Mouse (Mus musculus) midbrain, postnatal 0 days (tissue): ENCODE measurements around the gene Fndc11. TPM values are rescaled to one million over a fixed set of nuclear protein-coding genes. Genes with fewer than 3 reads are reported as not detected.
A peak's percentile ranks its signal among the peaks of the same experiment; 100 is the strongest.

Experiments
- ATAC-seq: fragments of 200-750 bp; cut with Nextera tagmentation; 2 replicates; pipeline ENCODE4 v1.8.0; 2017; ENCODE audit warnings: moderate number of reproducible peaks, mild to moderate bottlenecking, moderate TSS enrichment, moderate library complexity; ENCODE audit not compliant: low FRiP score
- DNase-seq: peaks from one replicate; pipeline ENCODE4 v3.0.0-alpha.2; 2015; ENCODE audit warnings: low spot score
- H3K27ac ChIP-seq: fragments of 300-500 bp; sonication (generic); 2 replicates; pipeline ENCODE4 v1.5.1; 2014; ENCODE audit warnings: low read depth, mild to moderate bottlenecking, low read length, mixed read lengths
- H3K27me3 ChIP-seq: fragments of 300-500 bp; sonication (generic); 2 replicates; pipeline ENCODE4 v1.6.1; 2014; ENCODE audit warnings: low read length, control low read depth, mixed read lengths; ENCODE audit not compliant: insufficient read depth
- H3K36me3 ChIP-seq: fragments of 300-500 bp; sonication (generic); 2 replicates; pipeline ENCODE4 v1.6.1; 2014; ENCODE audit warnings: low read length, control low read depth, mixed read lengths; ENCODE audit not compliant: insufficient read depth
- H3K4me1 ChIP-seq: fragments of 300-500 bp; sonication (generic); 2 replicates; pipeline ENCODE4 v1.6.1; 2014; ENCODE audit warnings: mild to moderate bottlenecking, control low read depth, antibody characterized with exemption, low read length, mixed read lengths; ENCODE audit not compliant: insufficient read depth
- H3K4me2 ChIP-seq: fragments of 300-500 bp; sonication (generic); 2 replicates; pipeline ENCODE4 v1.6.1; 2014; ENCODE audit warnings: low read depth, mild to moderate bottlenecking, low read length, mixed read lengths; ENCODE audit not compliant: poor library complexity, severe bottlenecking
- H3K4me3 ChIP-seq: fragments of 300-500 bp; sonication (generic); 2 replicates; pipeline ENCODE4 v1.5.1; 2014; ENCODE audit warnings: low read depth, mild to moderate bottlenecking, low read length, moderate library complexity
- H3K9ac ChIP-seq: fragments of 300-500 bp; sonication (generic); replicated peaks from 2 replicates; pipeline ENCODE4 v1.6.1; 2014; ENCODE audit warnings: mild to moderate bottlenecking, low read length, moderate library complexity, mixed read lengths; ENCODE audit not compliant: poor library complexity, severe bottlenecking
- H3K9me3 ChIP-seq: fragments of 300-500 bp; sonication (generic); 2 replicates; pipeline ENCODE4 v1.6.1; 2016; ENCODE audit warnings: low read length, control low read depth
- CTCF ChIP-seq: IDR thresholded peaks from 2 replicates; pipeline ENCODE4 v1.5.1; 2016; ENCODE audit warnings: antibody characterized with exemption, mild to moderate bottlenecking
- WGBS: fragments of 180-500 bp; shearing (Covaris S2); extraction: QIAGEN DNeasy Blood & Tissue Kit; methylation state at CpG from one replicate; pipeline ENCODE4 v1.1.7; 2014; 5-methylcytosine and 5-hydroxymethylcytosine counted together
- polyA plus RNA-seq: library from polyadenylated mRNA; unstranded; fragments of >200 nt; fragmentation: Nextera tagmentation; extraction: Ambion mirVana; gene quantifications from 2 replicates; pipeline ENCODE4 v1.2.1, GENCODE M21; 2015
- total RNA-seq: library from RNA; depleted of rRNA; stranded (reverse); fragments of >200 nt; gene quantifications from 2 replicates; pipeline ENCODE4 v1.2.3, GENCODE M21; 2014

The Fndc11 gene
- total and polyA plus RNA-seq, 2 experiments from 2014 or later: 0.26 to 0.55 TPM

GRCm38 (mm10) chr2:181212389-181213020, 7.3 kb upstream of the Fndc11 start:
- Histone ChIP-seq H3K9ac (0 out of 2 replicates have a peak overlapping the region, but pooled peaks have one; percentile 4), H3K27ac (no peak overlapping the region), H3K36me3 (no peaks in the 10 kb centered on the region), H3K27me3 (peaks cover 26% of the 10 kb centered on the region), H3K4me1 (no peaks in the 10 kb centered on the region), H3K9me3 (no peaks in the 10 kb centered on the region), H3K4me3 (peak overlapping the region; percentile 27), H3K4me2 (peak overlapping the region; percentile 49)
- DNase-seq: no peak
- no peak for TF ChIP-seq CTCF
- ATAC-seq: no peak
- WGBS: 2% methylated on average over 34 of the region's 34 CpGs

DNA sequence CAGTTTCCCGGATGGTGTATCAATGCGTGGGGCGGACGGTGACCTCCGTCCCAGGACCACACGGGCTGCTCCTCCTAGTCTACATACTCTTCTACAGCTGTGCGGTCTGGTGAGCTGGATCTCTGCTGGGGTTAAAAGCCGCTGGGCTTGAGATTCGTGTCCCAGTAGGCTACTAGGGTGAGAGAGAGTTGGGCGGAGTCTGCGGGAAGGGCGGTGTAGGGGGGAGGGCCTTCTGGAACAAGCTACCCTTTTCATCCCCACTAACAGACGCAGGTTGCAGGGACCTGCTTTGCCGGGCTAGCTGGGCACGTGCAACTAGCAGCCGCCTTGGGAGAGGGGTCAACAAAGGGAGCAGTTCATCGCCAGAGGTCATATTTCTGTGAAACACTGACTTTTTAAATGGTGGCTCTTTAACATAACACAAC, 6.8 kb upstream of the Fndc11 start, which contains the start of gene Srms:
Srms (minus strand) TSS at position 165 of the 425 bp plus-strand sequence.
- 3% methylated on average over 17 of the region's 17 CpGs for WGBS
- Histone ChIP-seq H3K9me3 (no peaks in the 10 kb centered on the region), H3K27ac (no peak within 1 kb of the TSS), H3K4me3 (peak within 1 kb of the TSS; percentile 27), H3K4me1 (no peaks in the 10 kb centered on the region), H3K4me2 (peak within 1 kb of the TSS; percentile 49), H3K27me3 (peaks cover 26% of the 10 kb centered on the region), H3K36me3 (no peaks in the 10 kb centered on the region), H3K9ac (0 out of 2 replicates have a peak within 1 kb of the TSS, but pooled peaks have one; percentile 4)
- ATAC-seq (no peak), DNase-seq (no peak)
- no peak for TF ChIP-seq CTCF

- TF ChIP-seq CTCF: no peak
- Histone ChIP-seq H3K27ac (no peak overlapping the region), H3K4me3 (no peak overlapping the region), H3K4me2 (no peak overlapping the region), H3K4me1 (peaks cover 9% of the 10 kb centered on the region), H3K36me3 (no peaks in the 10 kb centered on the region), H3K27me3 (peaks cover 26% of the 10 kb centered on the region), H3K9me3 (no peaks in the 10 kb centered on the region), H3K9ac (no peak overlapping the region)
- no peak for DNase-seq
- WGBS: 92% methylated on average over 6 of the region's 6 CpGs
- no peak for ATAC-seq
Measured at GRCm38 (mm10) chr2:181216037-181216436, 3.8 kb upstream of the Fndc11 start.

DNA sequence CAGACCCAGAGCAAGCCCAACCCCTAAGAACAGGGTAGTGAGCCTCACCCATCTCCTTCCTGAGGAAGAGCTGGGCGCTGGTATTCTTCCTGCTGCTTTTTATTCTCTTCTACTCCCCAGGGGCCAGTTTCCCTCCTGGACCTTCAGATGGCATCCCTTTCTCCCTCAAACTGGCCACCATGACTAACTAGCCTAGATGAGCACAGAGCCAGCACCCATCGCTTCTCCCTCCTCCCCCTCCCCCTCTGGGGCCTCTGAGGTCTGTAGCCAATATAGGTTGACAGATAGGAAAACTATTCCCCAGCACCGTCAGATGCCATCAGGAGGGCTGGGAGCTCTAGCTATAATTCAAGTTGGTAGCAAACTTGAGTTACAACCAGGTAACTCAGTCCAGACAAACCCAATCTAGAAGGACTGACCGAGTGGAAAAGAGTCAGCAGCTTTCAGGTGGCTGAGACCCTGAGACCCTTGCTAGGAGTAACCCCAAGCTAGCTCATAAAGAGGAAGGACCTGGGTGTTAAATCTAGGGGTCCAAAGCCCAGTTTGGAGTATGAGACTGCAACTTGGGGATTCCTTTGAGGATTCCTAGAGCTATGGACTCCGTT, 830 bp upstream of the Fndc11 start:
- no peak for TF ChIP-seq CTCF
- peak; percentile 10; the same call in 1 of the 2 replicates for ATAC-seq
- Histone ChIP-seq H3K27me3 (no peaks in the 10 kb centered on the region), H3K36me3 (no peaks in the 10 kb centered on the region), H3K9ac (no peak overlapping the region), H3K4me3 (no peak overlapping the region), H3K27ac (peak overlapping the region; percentile 43; the same call in 1 of the 2 replicates), H3K4me2 (peak overlapping the region; percentile 52; the same call in 1 of the 2 replicates), H3K9me3 (no peaks in the 10 kb centered on the region), H3K4me1 (peaks cover 9% of the 10 kb centered on the region)
- no peak for DNase-seq
- 67% methylated on average over 5 of the region's 5 CpGs for WGBS

DNA sequence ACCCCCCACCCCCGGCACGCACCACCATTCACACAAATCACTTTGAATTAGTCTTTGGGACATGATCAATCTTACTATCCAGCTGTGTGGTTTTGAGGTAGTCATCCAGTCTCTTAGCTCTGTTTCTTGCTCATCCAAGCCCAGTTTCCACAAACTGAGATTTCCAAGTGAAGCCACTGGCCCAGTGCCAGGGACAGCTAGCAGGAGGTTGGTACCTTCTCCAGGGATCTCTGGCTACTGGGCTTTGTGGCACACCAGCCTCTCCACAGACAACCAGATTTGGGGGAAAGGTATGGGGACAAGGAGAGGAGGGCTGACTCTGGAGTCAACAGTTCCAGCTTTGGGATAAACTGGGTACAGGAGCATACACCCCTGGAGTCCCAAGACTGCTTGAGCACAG, 548 bp downstream of the Fndc11 start:
- no peak for DNase-seq
- H3K4me1 ChIP-seq: peaks cover 9% of the 10 kb centered on the region
- WGBS: 32% methylated on average over 2 of the region's 2 CpGs
- H3K9me3 ChIP-seq: no peaks in the 10 kb centered on the region
- H3K4me3 ChIP-seq: peak overlapping the region; percentile 22
- H3K27me3 ChIP-seq: no peaks in the 10 kb centered on the region
- ATAC-seq: no peak
- H3K4me2 ChIP-seq: peak overlapping the region; percentile 52
- H3K9ac ChIP-seq: peak overlapping the region; percentile 29; the same call in 1 of the 2 replicates
- H3K27ac ChIP-seq: no peak overlapping the region
- TF ChIP-seq CTCF: no peak
- no peaks in the 10 kb centered on the region for H3K36me3 ChIP-seq

DNA sequence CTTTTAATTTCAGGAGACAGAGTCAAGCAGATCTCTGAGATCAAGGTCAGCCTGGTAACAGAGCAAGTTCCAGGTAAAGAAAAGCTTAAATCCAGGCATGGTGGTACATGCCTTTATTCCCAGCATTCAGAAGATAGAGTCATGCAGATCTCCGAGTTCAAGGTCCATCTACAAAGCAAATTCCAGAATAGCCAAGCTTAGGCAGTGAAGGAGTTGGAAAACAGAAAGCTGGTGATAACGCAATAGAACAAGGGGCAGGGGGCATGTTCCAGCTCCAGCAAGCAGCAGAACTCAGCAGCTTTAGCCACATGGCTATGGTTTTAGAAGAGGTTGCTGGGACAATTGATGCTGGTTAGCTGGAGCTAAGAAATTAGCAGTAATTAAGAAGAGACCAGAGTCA, 5.2 kb downstream of the Fndc11 start:
- ATAC-seq (no peak), DNase-seq (no peak)
- TF ChIP-seq CTCF: no peak
- H3K4me2 ChIP-seq: no peak overlapping the region
- no peaks in the 10 kb centered on the region for H3K9me3 ChIP-seq
- H3K27ac ChIP-seq: no peak overlapping the region
- no peak overlapping the region for H3K4me3 ChIP-seq
- WGBS: 90% methylated on average over 2 of the region's 2 CpGs
- H3K9ac ChIP-seq: no peak overlapping the region
- peaks cover 6% of the 10 kb centered on the region for H3K4me1 ChIP-seq
- no peaks in the 10 kb centered on the region for H3K36me3 ChIP-seq
- no peaks in the 10 kb centered on the region for H3K27me3 ChIP-seq
